Mouse (Mus musculus) cerebellum, adult 9-10 months (tissue): Measurements from ENCODE around the gene 2010111I01Rik.
A peak's percentile ranks its signal among the peaks of the same experiment; 100 is the strongest.

Experiments
- DNase-seq: peaks from one replicate; pipeline ENCODE4 v3.0.0; 2022

Gene 2010111I01Rik

GRCm38 (mm10) chr13:63170282-63171073 is 205.8 kb downstream of the 2010111I01Rik start:
- DNase-seq, result no peak

DNA sequence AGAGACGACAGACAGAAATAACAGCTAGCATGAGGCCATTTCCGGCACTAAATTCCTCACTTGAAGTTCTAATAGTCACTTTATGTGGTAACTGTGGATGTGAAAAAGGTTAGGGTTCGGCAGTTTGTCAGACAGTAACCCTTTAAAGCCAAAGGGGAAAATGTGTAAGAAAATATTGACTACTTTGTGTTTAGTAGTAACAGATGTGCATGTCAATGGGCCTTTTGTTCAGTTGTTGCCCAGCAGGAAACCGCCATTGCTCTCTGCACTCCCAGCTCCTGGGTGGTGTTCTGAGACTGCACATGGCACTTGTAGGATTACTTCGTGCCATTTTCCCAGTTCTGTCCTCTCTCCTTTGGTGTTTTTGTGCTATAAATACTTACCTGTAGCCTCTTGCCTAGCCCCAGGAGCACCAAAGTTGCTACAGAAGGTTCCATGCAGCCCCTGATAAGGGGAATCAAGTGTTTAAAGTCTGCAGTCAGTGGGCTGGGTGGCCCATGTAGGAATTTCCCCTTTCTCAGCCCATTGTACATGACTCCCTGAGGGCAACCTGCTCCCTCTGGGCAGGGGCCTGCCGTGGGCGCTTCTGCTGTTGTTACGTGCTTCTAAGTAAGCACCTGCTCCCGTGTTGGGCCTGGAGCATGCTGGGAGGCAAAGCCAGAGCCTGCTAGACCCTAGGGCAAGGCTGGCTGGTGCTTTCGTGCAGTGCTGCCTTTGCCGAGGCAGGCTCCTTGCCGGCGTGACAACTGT is 206.8 kb downstream of the 2010111I01Rik start:
- DNase-seq, result no peak

GRCm38 (mm10) chr13:63172097-63172445 is 207.4 kb downstream of the 2010111I01Rik start:
- peak; percentile 46 for DNase-seq

DNA sequence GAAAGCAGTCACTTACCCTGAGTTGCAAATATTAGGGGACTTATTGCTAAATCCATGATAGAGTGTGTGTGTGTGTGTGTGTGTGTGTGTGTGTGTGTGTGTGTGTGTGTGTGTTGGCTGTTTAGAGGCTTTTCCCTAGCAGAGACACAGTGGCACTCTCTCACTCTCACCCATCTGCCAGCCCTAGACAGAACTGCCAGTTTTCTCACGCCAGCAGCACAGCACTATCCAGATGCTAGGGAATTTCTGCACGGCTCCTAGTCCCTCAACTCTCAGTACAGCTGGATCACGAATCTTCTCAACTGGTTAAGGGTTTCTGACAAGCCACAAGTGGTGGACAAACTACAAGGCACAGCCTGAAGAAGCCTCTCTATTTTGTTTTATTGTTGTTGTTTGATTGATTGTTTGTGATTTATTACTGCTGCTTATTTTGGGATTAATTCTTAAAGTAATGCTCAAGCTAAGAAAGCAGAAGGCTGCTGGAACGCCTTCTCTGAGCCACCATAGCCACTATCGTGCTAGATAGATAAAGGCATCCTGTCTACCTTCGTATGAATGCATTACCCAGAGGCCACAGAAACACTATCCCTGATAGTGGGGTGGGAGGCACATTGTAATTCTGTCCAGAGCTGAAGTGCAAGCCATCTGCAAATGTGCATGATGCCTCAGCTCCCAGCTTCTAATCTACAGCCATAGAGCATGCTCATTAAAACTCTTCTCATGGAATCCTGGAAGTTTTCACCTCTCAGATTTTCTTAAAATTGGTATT is 209.7 kb downstream of the 2010111I01Rik start:
- no peak for DNase-seq

GRCm38 (mm10) chr13:63176131-63176530 is 211.4 kb downstream of the 2010111I01Rik start:
- DNase-seq, result peak; percentile 64

- DNase-seq, result peak; percentile 89
Measured at GRCm38 (mm10) chr13:63177232-63177631, 212.5 kb downstream of the 2010111I01Rik start.

DNA sequence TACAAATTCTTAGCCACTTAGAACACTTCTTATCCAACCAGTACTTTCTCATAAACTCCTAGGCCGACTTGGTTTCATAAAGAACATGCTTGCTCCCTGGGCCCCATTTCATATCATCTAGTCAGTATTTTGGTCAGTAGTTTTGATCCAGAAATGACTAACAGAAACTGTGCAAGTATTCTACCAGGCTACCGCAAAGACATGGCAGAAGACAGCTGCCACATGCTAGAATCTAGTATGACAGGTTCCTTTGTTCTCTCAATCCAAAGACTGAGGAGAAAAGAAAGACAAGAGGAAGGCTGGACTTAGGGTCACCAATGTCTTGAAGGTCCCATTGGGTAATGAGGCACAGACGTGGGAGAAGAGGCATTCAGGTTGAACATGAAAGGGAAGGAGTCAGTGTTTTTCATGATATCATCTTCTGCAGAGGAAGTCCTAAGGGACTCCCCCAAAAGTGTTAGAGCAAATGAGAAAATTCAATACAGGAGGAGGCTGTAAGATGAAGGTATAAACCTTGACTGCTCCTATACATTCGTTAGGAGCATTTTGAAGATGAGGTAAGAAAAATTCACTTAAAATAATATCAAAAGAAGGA is 216.0 kb downstream of the 2010111I01Rik start:
- no peak for DNase-seq

GRCm38 (mm10) chr13:63184946-63185345 is 220.3 kb downstream of the 2010111I01Rik start:
- no peak for DNase-seq

GRCm38 (mm10) chr13:63186217-63186616 is 221.5 kb downstream of the 2010111I01Rik start:
- no peak for DNase-seq

DNA sequence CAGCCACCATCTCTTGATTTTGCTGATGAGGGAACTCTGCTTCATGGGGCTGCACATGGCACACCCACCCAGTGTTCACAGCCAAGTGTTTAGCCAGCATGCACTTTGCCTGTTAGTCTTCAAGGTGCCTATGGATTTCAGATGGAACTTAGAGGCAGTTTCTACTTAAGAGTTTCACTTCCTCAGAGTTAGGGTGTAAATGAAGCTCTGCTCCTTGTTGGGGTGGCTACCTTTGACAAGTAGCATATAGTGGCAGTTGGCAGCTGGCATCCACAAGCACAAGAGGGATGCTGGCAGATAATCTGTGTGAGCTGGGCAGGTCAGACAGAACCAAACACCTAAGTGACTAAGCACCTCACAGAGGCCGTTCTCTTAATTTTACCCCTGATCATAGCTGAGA is 221.9 kb downstream of the 2010111I01Rik start:
- no peak for DNase-seq

DNA sequence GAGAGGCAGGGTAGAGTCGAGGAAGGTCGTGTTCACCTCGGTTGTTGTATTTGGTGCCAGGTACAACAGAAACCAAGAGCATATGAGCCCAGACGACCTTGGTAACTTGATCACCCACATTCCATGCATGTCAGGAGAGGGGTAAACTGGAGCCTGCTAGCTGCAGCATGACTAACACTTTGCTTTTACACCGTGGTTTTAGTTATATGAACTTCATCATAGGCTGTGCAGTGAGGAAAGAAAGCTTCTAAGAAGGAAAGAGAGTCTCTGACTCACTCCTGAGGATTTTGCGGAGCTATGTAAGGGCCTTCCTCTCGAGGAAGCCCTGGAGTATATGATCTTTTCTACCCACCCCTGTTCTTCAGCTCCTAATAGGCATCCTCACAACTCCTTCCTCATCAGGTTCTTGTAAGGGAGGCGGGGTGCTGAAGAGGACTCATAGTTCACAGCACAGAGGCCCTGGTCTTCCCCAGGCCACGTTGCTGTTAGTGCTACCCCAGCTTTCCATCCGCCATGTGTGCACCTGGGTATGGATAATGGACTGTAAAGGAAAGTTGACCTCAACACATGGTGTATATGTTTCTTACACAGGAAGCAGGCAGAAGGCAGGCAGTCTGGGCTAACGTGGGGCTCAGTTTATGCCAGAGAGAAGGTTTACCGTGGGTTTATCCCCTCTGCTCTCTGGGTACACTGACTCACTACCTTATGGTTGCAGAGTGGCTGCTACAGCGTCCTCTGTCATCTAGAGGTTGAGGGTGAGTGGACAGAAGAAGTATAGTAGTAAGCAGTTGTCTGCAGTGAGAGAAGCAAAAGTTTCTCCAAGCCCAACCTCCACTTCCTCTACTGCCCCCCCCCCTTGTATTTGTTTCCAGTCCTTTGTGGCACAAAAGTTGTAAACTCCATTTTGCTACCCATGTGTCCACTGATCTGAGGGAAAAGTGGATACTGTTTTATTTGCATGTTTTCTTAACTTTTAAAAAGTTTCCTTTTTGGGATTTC is 222.8 kb downstream of the 2010111I01Rik start:
- no peak for DNase-seq

DNA sequence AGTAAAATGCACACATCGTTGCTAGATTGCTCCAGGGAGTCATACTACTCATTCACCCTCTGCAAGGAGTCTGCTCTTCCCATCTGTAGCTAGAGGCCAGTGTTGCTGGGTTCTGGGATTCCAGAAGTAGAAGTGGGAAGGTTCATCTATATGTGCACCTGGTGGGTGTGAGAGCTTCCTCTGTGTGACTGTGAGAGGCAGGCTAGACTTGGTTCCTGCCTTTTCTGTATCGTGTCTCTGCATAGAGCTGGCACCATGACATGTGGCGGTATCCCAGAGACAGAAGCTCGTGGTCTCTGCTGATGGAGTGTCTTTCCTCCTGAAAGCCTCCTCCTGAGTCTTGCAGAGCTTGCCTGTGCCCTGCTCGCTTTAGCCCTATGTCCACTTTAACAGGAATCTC is 223.6 kb downstream of the 2010111I01Rik start:
- DNase-seq, result no peak

DNA sequence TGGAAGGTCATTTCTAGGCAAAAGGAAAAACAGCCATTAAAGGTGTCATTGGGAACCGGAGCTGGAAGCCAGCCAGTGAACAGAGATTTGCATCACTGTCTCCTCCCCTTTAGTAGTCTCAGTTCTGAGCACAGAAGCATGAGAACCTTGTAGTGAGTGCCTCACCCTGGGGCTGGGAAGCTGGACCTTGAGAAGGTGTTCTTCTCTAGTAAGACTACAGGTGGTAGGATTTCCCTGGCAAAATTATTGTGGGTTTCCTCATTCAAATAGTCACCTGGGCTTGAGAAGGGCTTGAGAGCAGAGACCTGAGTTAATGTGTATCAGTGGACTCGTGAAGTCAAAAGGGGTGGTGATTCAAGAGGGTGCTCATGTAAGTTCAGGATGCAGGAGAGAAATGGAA is 224.1 kb downstream of the 2010111I01Rik start:
- DNase-seq, result no peak

DNA sequence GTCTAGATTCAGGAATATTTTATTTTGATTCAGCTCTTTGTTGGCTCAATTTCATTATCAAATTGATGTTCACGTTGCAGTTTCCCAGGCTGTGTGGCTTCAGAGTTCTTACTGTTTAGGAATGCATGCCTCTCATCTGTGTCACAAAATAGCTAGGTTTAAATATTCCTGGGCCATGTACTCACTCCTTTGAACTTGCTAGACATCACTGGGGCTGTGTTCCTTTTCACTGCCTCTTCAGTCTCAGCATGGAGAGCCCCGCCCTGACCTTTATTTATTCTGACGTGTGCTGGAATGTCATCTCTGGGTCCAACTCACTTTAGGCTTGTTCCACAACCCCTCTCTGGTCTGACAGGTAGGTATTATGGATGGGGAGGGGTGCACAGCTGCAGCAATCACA is 228.7 kb downstream of the 2010111I01Rik start:
- no peak for DNase-seq

GRCm38 (mm10) chr13:63198038-63198437 is 233.3 kb downstream of the 2010111I01Rik start:
- DNase-seq, result no peak

DNA sequence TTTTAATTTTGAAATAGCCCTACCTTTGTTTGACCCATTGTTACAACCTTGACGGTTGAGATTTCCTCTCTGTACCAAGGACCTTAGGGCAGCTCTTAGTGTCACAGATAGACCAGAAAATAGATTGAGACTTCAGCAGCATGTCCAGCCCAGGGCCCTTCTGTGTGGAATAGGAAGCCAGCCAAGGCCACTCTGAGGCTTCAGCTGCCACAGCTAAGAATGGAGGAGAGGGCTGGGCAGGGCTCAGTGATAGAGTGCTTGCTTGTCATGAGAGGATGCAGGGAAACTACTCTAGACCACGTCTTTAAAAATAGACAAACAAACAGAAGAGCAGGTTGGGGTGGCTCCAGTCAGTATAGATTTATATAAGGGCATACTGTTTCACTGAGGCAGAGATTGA is 234.9 kb downstream of the 2010111I01Rik start:
- no peak for DNase-seq

GRCm38 (mm10) chr13:63203502-63204278 is 239.0 kb downstream of the 2010111I01Rik start:
- no peak for DNase-seq

- no peak for DNase-seq
Measured at GRCm38 (mm10) chr13:63205750-63206149, 241.1 kb downstream of the 2010111I01Rik start.

DNA sequence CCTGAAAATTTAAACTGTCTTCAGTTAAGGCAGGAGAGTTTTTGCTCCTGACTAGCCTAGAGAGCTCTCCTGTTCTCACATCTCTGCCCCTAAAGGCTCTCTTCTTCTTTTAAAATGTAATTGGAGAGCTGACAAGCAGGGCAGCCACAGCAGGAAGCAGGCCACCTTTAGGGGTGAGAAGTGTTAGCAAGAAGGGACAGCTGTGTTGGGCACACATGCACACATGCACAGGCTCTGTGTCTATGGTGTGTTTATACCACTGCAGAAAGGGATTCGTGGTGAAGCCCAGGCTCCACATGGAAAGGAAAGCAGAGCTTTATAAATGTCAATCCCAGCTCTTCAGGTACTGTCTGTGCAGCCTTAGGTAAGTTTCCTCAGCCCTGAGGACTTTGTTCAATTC is 241.7 kb downstream of the 2010111I01Rik start:
- DNase-seq, result no peak

GRCm38 (mm10) chr13:63216537-63216936 is 251.8 kb downstream of the 2010111I01Rik start:
- no peak for DNase-seq
